Mouse (Mus musculus): ENCODE data around the gene Rrm2. TPM values are rescaled to one million over a fixed set of nuclear protein-coding genes. Genes with fewer than 3 reads are reported as not detected.

The Rrm2 gene
- total and polyA plus RNA-seq, 2 experiments, result 0.80 to 2.8 TPM

- no peak overlapping the region for H3K9ac ChIP-seq (ENCODE audit: low read depth, low read length)
- H3K36me3 ChIP-seq (ENCODE audit: control insufficient read depth, insufficient read depth, low read length), result no peaks in the 10 kb centered on the region
- no peak overlapping the region for H3K27ac ChIP-seq (replicated peaks; ENCODE audit: insufficient read depth, low read depth, low read length)
- no peaks in the 10 kb centered on the region for H3K79me2 ChIP-seq (ENCODE audit: control insufficient read depth, insufficient read depth, low read length)
- TF ChIP-seq POLR2A (IDR thresholded peaks at IDR 0.05; ENCODE audit: extremely low read depth, insufficient read depth, low read length) (no peak), CTCF (IDR thresholded peaks at IDR 0.05; ENCODE audit: low read depth, low read length) (no peak)
- no peaks in the 10 kb centered on the region for H3K27me3 ChIP-seq (ENCODE audit: control insufficient read depth, insufficient read depth, low read length)
- DNase-seq (ENCODE audit: extremely low read depth, low read depth, low spot score), result no peak
- 82% methylated on average over 5 of the region's 5 CpGs for WGBS
- no peak overlapping the region for H3K4me3 ChIP-seq (ENCODE audit: insufficient read depth, low read depth, low read length)
- H3K4me1 ChIP-seq (ENCODE audit: control insufficient read depth, insufficient read depth, low read length), result no peaks in the 10 kb centered on the region
Measured at GRCm38 (mm10) chr12:24746579-24747296, 38.7 kb downstream of the Rrm2 start.

DNA sequence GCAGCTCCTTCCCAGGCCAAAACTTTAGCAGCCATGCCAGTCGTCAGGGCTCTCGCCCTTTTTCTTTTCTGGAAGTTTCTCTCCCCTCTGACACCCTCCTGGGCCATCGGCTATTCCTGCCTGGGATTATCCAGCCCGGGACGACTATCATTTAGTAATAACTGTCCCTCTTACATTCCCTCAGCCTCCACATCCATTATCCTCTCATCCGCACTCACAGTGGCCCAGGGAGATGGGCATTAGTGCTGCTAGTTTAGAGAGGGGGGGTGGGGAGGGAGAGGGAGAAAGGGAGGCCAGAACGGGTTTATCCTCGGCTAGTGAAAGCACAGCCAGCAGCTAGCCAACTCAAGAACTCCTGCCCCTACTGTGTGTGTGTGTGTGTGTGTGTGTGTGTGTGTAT lies 39.3 kb downstream of the Rrm2 start:
- WGBS, result 83% methylated on average over 8 of the region's 8 CpGs

GRCm38 (mm10) chr12:24750521-24750920 lies 42.5 kb downstream of the Rrm2 start:
- no peaks in the 10 kb centered on the region for H3K36me3 ChIP-seq (ENCODE audit: control insufficient read depth, insufficient read depth, low read length)
- no peak for DNase-seq (ENCODE audit: extremely low read depth, low read depth, low spot score)
- no peaks in the 10 kb centered on the region for H3K79me2 ChIP-seq (ENCODE audit: control insufficient read depth, insufficient read depth, low read length)
- no peak overlapping the region for H3K9ac ChIP-seq (ENCODE audit: low read depth, low read length)
- H3K4me1 ChIP-seq (ENCODE audit: control insufficient read depth, insufficient read depth, low read length), result no peaks in the 10 kb centered on the region
- TF ChIP-seq POLR2A (IDR thresholded peaks at IDR 0.05; ENCODE audit: extremely low read depth, insufficient read depth, low read length), result no peak
- TF ChIP-seq CTCF (IDR thresholded peaks at IDR 0.05; ENCODE audit: low read depth, low read length), result no peak
- H3K27ac ChIP-seq (replicated peaks; ENCODE audit: insufficient read depth, low read depth, low read length), result no peak overlapping the region
- 91% methylated on average over 6 of the region's 6 CpGs for WGBS
- H3K27me3 ChIP-seq (ENCODE audit: control insufficient read depth, insufficient read depth, low read length), result no peaks in the 10 kb centered on the region
- H3K4me3 ChIP-seq (ENCODE audit: insufficient read depth, low read depth, low read length), result no peak overlapping the region

More for the DNA sequence above, 39.3 kb downstream of the Rrm2 start:
- Histone ChIP-seq H3K27me3 (ENCODE audit: control insufficient read depth, insufficient read depth, low read length) (no peaks in the 10 kb centered on the region), H3K9ac (ENCODE audit: low read depth, low read length) (no peak overlapping the region), H3K4me1 (ENCODE audit: control insufficient read depth, insufficient read depth, low read length) (no peaks in the 10 kb centered on the region), H3K79me2 (ENCODE audit: control insufficient read depth, insufficient read depth, low read length) (no peaks in the 10 kb centered on the region), H3K36me3 (ENCODE audit: control insufficient read depth, insufficient read depth, low read length) (no peaks in the 10 kb centered on the region), H3K27ac (replicated peaks; ENCODE audit: insufficient read depth, low read depth, low read length) (no peak overlapping the region), H3K4me3 (ENCODE audit: insufficient read depth, low read depth, low read length) (no peak overlapping the region)
- no peak for DNase-seq (ENCODE audit: extremely low read depth, low read depth, low spot score)
- TF ChIP-seq POLR2A (IDR thresholded peaks at IDR 0.05; ENCODE audit: extremely low read depth, insufficient read depth, low read length) (no peak), CTCF (IDR thresholded peaks at IDR 0.05; ENCODE audit: low read depth, low read length) (no peak)

DNA sequence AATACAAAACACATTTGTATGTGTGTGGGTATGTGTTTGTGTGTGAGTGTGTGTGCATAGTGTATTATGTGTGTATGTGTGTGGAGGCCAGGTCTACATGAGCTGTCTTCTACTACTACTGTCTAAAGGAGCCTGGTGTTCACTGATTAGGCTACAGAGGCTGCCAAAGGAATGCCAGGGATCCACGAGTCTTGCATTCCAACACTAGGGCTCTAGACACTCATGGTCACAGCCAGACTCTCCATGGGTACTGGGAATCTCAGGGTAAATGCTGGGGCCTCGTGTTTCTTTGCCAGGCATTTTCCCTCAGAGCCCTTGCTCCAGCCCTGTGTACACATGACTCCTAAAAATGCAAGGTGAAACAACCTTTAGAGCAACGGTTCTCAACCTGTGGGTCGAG lies 45.6 kb downstream of the Rrm2 start:
- Histone ChIP-seq H3K27me3 (ENCODE audit: control insufficient read depth, insufficient read depth, low read length) (no peaks in the 10 kb centered on the region), H3K4me1 (ENCODE audit: control insufficient read depth, insufficient read depth, low read length) (peaks cover 3% of the 10 kb centered on the region), H3K36me3 (ENCODE audit: control insufficient read depth, insufficient read depth, low read length) (no peaks in the 10 kb centered on the region), H3K4me3 (ENCODE audit: insufficient read depth, low read depth, low read length) (no peak overlapping the region), H3K27ac (replicated peaks; ENCODE audit: insufficient read depth, low read depth, low read length) (no peak overlapping the region), H3K9ac (ENCODE audit: low read depth, low read length) (no peak overlapping the region), H3K79me2 (ENCODE audit: control insufficient read depth, insufficient read depth, low read length) (no peaks in the 10 kb centered on the region)
- WGBS, result 79% methylated on average over 4 of the region's 4 CpGs
- TF ChIP-seq CTCF (IDR thresholded peaks at IDR 0.05; ENCODE audit: low read depth, low read length), result no peak
- TF ChIP-seq POLR2A (IDR thresholded peaks at IDR 0.05; ENCODE audit: extremely low read depth, insufficient read depth, low read length), result no peak
- no peak for DNase-seq (ENCODE audit: extremely low read depth, low read depth, low spot score)

GRCm38 (mm10) chr12:24754693-24755092 lies 46.7 kb downstream of the Rrm2 start:
- Histone ChIP-seq H3K27ac (replicated peaks; ENCODE audit: insufficient read depth, low read depth, low read length) (no peak overlapping the region), H3K27me3 (ENCODE audit: control insufficient read depth, insufficient read depth, low read length) (no peaks in the 10 kb centered on the region), H3K36me3 (ENCODE audit: control insufficient read depth, insufficient read depth, low read length) (no peaks in the 10 kb centered on the region), H3K4me1 (ENCODE audit: control insufficient read depth, insufficient read depth, low read length) (peaks cover 3% of the 10 kb centered on the region), H3K79me2 (ENCODE audit: control insufficient read depth, insufficient read depth, low read length) (no peaks in the 10 kb centered on the region), H3K4me3 (ENCODE audit: insufficient read depth, low read depth, low read length) (no peak overlapping the region), H3K9ac (ENCODE audit: low read depth, low read length) (no peak overlapping the region)
- 61% methylated on average over 5 of the region's 5 CpGs for WGBS
- no peak for TF ChIP-seq POLR2A (IDR thresholded peaks at IDR 0.05; ENCODE audit: extremely low read depth, insufficient read depth, low read length)
- no peak for DNase-seq (ENCODE audit: extremely low read depth, low read depth, low spot score)

GRCm38 (mm10) chr12:24755471-24755870 lies 47.4 kb downstream of the Rrm2 start:
- H3K27ac ChIP-seq (replicated peaks; ENCODE audit: insufficient read depth, low read depth, low read length), result no peak overlapping the region
- no peaks in the 10 kb centered on the region for H3K27me3 ChIP-seq (ENCODE audit: control insufficient read depth, insufficient read depth, low read length)
- no peaks in the 10 kb centered on the region for H3K36me3 ChIP-seq (ENCODE audit: control insufficient read depth, insufficient read depth, low read length)
- H3K4me1 ChIP-seq (ENCODE audit: control insufficient read depth, insufficient read depth, low read length), result peaks cover 3% of the 10 kb centered on the region
- no peak overlapping the region for H3K9ac ChIP-seq (ENCODE audit: low read depth, low read length)
- TF ChIP-seq CTCF (IDR thresholded peaks at IDR 0.05; ENCODE audit: low read depth, low read length), result no peak
- no peak for TF ChIP-seq POLR2A (IDR thresholded peaks at IDR 0.05; ENCODE audit: extremely low read depth, insufficient read depth, low read length)
- DNase-seq (ENCODE audit: extremely low read depth, low read depth, low spot score), result no peak
- H3K4me3 ChIP-seq (ENCODE audit: insufficient read depth, low read depth, low read length), result no peak overlapping the region
- 79% methylated on average over 9 of the region's 9 CpGs for WGBS
- no peaks in the 10 kb centered on the region for H3K79me2 ChIP-seq (ENCODE audit: control insufficient read depth, insufficient read depth, low read length)
